Mouse (Mus musculus) liver, adult 2 months (tissue): ENCODE measurements at regions not wholly inside any gene's neighbourhood (a gene's known extent, or its start where the extent isn't known, plus 50 kb on each side); places are given as distances from the start of the nearest gene placed in this dataset.

Experiments used
- CTCF ChIP-seq: fragments of 200-500 bp; IDR thresholded peaks from 2 replicates; pipeline ENCODE4 v1.5.1; 2011; ENCODE audit warnings: low read depth, low read length, control low read depth
- POLR2A ChIP-seq: fragments of 200-500 bp; IDR thresholded peaks from 2 replicates; pipeline ENCODE4 v1.6.1; 2011; ENCODE audit warnings: low read length, control low read depth; ENCODE audit not compliant: insufficient read depth; ENCODE audit errors: extremely low read depth

DNA sequence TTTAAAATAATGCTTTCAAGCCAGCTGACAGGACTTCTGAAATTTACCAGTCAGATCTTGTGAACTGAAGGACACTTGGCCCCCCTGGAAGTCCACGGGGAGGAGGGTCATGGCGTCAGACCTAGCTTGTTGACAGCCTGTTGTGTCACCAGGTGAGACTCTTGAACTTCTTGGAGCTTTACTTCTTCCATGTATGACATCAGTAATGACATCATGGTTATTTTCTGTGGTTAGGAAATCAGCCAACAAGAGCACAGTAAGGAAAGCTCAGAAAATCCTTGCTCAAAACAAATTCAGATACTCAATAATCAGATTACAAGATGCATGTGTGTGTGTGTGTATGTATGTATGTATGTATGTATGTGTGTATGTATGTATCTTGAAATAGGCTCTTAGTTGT, 170.7 kb upstream of the Bcl6 start:
- TF ChIP-seq POLR2A (no peak), CTCF (no peak)
